In the genomic region with DNA sequence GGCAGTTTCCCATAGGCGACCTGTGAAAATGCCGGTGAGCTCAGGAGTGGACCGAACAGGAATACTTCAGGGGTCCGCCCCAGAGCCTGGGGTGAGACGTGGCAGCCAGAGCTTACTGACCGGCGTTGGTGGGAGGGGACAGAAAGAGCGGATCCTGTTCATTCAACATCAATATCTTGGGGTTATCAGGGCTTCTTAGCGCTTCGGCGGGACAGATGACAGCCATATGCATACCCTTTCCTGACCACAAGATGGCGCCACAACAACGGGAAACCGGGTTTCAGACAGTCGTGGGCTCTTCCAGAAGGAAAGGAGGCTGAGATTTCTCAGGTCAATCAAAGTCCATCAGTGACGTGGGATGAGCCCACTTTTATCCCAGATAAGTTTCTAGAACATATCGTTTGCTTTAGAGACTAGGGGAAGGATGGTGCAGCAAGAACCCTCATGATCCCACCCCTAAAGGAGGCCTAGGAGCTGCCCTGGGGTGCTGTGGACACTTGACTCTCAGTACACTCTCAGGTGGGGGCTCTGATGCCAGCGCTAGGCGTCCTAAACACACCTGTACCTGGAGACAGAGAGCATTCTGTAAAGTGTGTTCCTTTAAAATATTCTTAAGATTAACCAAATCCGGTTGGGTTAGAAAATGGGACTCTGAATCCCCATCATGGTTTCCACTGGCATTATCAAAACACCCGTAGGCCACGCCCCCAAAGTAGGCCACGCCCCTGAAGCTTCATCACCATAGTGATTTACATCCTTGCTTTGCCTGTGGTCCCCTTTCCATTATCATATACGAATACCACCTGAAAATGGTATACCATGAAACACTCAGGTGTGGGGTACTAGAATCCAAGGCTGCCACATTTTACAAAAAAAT, we compare ENCODE assay signal across 8 mouse cellular contexts. TPM values are rescaled to one million over a fixed set of nuclear protein-coding genes. Genes with fewer than 3 reads are reported as not detected.
DNase-seq lines count a peak whose midpoint lies in the region; ATAC-seq and TF ChIP-seq lines count a peak whose summit lies in the region.

No protein-coding gene starts in this region.

- peak; percentile 86 for ATAC-seq in frontal cortex, adult (ENCODE audit: low TSS enrichment)
- ATAC-seq in hindbrain, embryonic 14.5 days (ENCODE audit: low FRiP score) = peak; percentile 75; the same call in 1 of the 2 replicates

- WGBS in hindbrain, embryonic 14.5 days = 18% methylated on average over 24 of the region's 24 CpGs

- H3K9ac ChIP-seq in hindbrain, embryonic 14.5 days = no peak overlapping the region; the same call in 1 of the 2 replicates

- H3K9me3 ChIP-seq in hindbrain, embryonic 14.5 days (ENCODE audit: control insufficient read depth, low read length) = no peaks in the 10 kb centered on the region

- H3K27me3 ChIP-seq in hindbrain, embryonic 14.5 days (ENCODE audit: control insufficient read depth, insufficient read depth, low read length) = peaks cover 4% of the 10 kb centered on the region; the same call in 1 of the 2 replicates

- H3K4me1 ChIP-seq in hindbrain, embryonic 14.5 days (replicated peaks; ENCODE audit: control insufficient read depth, insufficient read depth, low read length) = no peaks in the 10 kb centered on the region

- TF ChIP-seq CTCF in left cerebral cortex, adult 2 months (IDR thresholded peaks at IDR 0.05) = peak; percentile 89

- H3K4me2 ChIP-seq in hindbrain, embryonic 14.5 days (replicated peaks) = peak overlapping the region; percentile 48

- no peaks in the 10 kb centered on the region for H3K36me3 ChIP-seq in hindbrain, embryonic 14.5 days (replicated peaks; ENCODE audit: control insufficient read depth, insufficient read depth)

- no peak overlapping the region for H3K27ac ChIP-seq in hindbrain, embryonic 14.5 days
- no peak overlapping the region for H3K27ac ChIP-seq in left cerebral cortex, adult 2 months

- intact Hi-C loops in left cerebral cortex, adult 2 months (cut with DNase I) = loop anchor here (1.0 to 5.0 kb wide), 3 partner anchors 158 to 201 kb away; no protein-coding TSS in a partner anchor

- peak; percentile 67 to 87 for DNase-seq in adrenal gland, adult (ENCODE audit: inconsistent age in 2 of 2, low spot score in 1 of 2)
- no peak for DNase-seq in adrenal gland, adult 8-10 months
- DNase-seq in cerebellum, adult 9-10 months = peak; percentile 61
- peak; percentile 94 for DNase-seq in hindbrain, embryonic 14.5 days (ENCODE audit: low spot score)
- peak; percentile 69 to 82 for DNase-seq in left cerebral cortex, adult 2 months (ENCODE audit: extremely low spot score in 1 of 2, low spot score in 2 of 2)
- DNase-seq in mesoderm, embryonic 11.5 days (ENCODE audit: low read depth, low spot score) = peak; percentile 84
- peak; percentile 15 for DNase-seq in spleen, adult 12 weeks (ENCODE audit: low spot score)

- H3K4me3 ChIP-seq in hindbrain, embryonic 14.5 days (replicated peaks; ENCODE audit: low read length) = no peak overlapping the region
- H3K4me3 ChIP-seq in left cerebral cortex, adult 2 months = no peak overlapping the region

RNA-seq across cellular contexts. Expression of gene Gpa33, which starts 30.8 kb away (rescaled TPM):
- total RNA-seq in adrenal gland, adult 8-10 months (2022) = under 1 TPM in 2 of 4 experiments, not detected in 2; 0.56 to 0.62 TPM
- not detected in 2 replicates for polyA plus RNA-seq in hindbrain, embryonic 14.5 days (2014; fragmentation: Nextera tagmentation; extraction: Ambion mirVana)
- total RNA-seq in left cerebral cortex, adult 2 months (2021) = not detected

RNA-seq across cellular contexts. Expression of gene Dusp27, which starts 33.1 kb away (rescaled TPM):
- under 1 TPM in 3 of 4 experiments, not detected in 1; 0.21 to 0.22 (median 0.22) TPM for total RNA-seq in adrenal gland, adult 8-10 months (2022)
- 1.1 TPM in 2 replicates for polyA plus RNA-seq in hindbrain, embryonic 14.5 days (2014; fragmentation: Nextera tagmentation; extraction: Ambion mirVana)
- under 1 TPM; 0.12 to 0.16 TPM for total RNA-seq in left cerebral cortex, adult 2 months (2021)
